Mouse (Mus musculus) Patski (cell line): ENCODE results near the gene Ifit2. TPM values are rescaled to one million over a fixed set of nuclear protein-coding genes. Genes with fewer than 3 reads are reported as not detected.

Experiments used
- ATAC-seq: fragments of 100-300 bp; one replicate; pipeline ENCODE4 v1.8.0; 2021
- CTCF ChIA-PET: fragments of 350-600 bp; sonication (Branson Sonifier 250); formaldehyde crosslinking; loops from one replicate; lab custom pipeline; 2022; ENCODE audit warnings: inconsistent platforms; lab: Charles Lee
- POLR2A ChIA-PET: fragments of 350-600 bp; sonication (Branson Sonifier 250); formaldehyde crosslinking; loops from one replicate; lab custom pipeline; 2022; ENCODE audit warnings: antibody characterized with exemption, inconsistent platforms; lab: Charles Lee
- DNase-seq: peaks from one replicate; pipeline ENCODE4 v3.0.0-alpha.2; 2011; ENCODE audit warnings: low read depth, low spot score
- H3K27me3 ChIP-seq: fragments of 371-371 bp; one replicate; pipeline ENCODE4 v1.5.1; 2021
- CTCF ChIP-seq: fragments of 100-300 bp; IDR thresholded peaks from one replicate; pipeline ENCODE4 v1.5.1; 2021
- in situ Hi-C: fragments of 300-500 bp; cut with MboI; formaldehyde crosslinking; loops from 3 replicates; pipeline ENCODE4 v1.11.1; 2018; ENCODE audit warnings: low pct_unique_long_range_greater_than_20kb, mixed read lengths
- polyA plus RNA-seq: library from polyadenylated mRNA; unstranded; gene quantifications from one replicate; pipeline ENCODE4 v1.2.3, GENCODE M21; 2021

The Ifit2 gene
- polyA plus RNA-seq, 1 experiment from 2014 or later: 26.0 TPM

DNA sequence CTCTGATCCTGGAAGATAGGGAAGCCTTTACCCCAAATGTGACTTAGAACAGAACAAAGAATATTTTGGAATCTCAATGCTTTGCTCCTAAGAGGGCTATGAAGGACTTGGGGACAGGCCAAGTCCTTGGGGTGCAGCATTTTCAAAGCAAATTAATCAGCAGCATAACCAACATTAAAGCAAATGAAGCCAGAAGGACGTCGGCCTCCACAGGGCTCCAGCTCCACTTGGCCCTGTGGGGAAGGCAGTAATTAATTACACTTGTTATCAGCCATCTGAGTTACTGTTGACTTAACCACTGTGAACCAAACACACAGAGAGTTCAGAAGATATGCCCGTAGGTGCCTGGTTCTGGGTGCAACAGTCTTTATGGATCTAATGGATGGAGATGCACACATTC, 31.7 kb upstream of the Ifit2 start:
- ChIA-PET CTCF (interaction anchor here (1.6 to 1.8 kb wide), 2 partner anchors 29 to 32 kb away, joined by 5 to 6 read pairs; partner anchors contain the start of gene Ifit2), POLR2A (interaction anchor here (0.6 kb wide), 1 partner anchor 128 kb away, joined by 3 read pairs; no protein-coding TSS in a partner anchor)
- DNase-seq (no peak), ATAC-seq (no peak)
- no peak for TF ChIP-seq CTCF
- H3K27me3 ChIP-seq: no peaks in the 10 kb centered on the region
- in situ Hi-C loops: no loop called here

DNA sequence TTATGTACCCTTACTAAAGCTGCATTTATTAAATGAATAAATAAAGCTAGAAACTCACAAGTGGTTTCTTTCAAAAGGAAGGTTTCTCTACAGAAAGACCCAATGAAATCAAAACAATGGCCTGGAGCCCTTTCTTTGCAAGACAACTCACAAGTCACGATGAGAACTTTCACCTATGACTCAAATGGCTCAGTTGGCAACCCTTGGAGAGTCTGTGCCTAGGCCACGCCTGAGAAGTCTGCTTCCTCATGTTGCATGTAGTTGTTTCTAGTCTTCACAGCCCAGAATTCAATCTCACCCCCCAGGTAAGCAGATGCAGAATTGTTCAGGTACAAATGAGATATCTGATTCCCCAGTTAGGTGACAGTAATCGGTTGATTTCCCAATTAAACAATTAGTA, 30.8 kb upstream of the Ifit2 start:
- in situ Hi-C loops: no loop called here
- ATAC-seq: no peak
- CTCF ChIA-PET: interaction anchor here (1.6 to 1.8 kb wide), 2 partner anchors 28 to 31 kb away, joined by 5 to 6 read pairs; partner anchors contain the start of gene Ifit2
- no peak for TF ChIP-seq CTCF
- DNase-seq: no peak
- POLR2A ChIA-PET: interaction anchor here (0.5 kb wide), 1 partner anchor 9 kb away, joined by 3 read pairs; no protein-coding TSS in a partner anchor
- no peaks in the 10 kb centered on the region for H3K27me3 ChIP-seq

DNA sequence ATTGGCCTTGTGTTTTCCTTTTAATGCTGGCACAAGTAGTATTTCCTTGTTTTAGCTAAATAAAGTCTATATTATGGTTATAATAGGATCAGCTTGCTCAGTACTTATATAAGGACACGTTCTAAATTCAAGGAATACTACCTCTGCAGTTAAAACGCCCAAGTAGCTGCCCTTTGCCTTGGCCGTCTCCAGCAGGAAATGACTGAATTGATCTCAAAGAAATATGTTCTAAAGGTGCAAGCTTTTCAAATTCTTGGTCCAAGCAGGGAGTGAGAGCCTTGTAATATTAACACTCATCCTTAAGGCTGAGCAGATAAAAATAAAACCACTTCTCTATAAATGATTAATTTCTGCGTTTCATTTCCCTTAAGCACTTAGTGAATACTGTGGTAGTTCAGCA, 30.4 kb upstream of the Ifit2 start:
- ChIA-PET CTCF (interaction anchor here (1.6 to 1.8 kb wide), 2 partner anchors 28 to 30 kb away, joined by 5 to 6 read pairs; partner anchors contain the start of gene Ifit2), POLR2A (interaction anchor here (0.5 kb wide), 1 partner anchor 10 kb away, joined by 3 read pairs; no protein-coding TSS in a partner anchor)
- TF ChIP-seq CTCF: no peak
- in situ Hi-C loops: no loop called here
- ATAC-seq: no peak
- H3K27me3 ChIP-seq: no peaks in the 10 kb centered on the region
- no peak for DNase-seq

DNA sequence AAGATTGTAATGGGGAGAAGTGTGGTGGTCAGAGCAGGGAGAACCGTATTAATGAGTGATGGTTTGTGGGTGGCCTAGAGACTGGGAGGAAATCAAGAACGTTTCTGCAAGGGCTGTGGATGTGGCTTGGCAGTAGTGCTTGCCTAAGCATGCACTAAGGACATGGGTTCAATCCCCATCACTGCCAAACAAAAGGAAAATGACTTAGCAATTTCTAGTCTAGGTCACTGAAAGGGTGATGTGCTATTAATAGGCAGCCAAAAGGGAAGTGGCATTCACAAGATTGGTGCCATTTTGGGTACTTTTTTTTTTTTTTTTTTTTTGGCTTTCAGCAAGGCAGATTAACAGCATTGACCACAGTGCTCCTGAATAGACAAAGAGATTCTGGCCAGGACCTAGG, 29.1 kb upstream of the Ifit2 start:
- ChIA-PET CTCF (no interaction called here), POLR2A (no interaction called here)
- no peaks in the 10 kb centered on the region for H3K27me3 ChIP-seq
- in situ Hi-C loops: no loop called here
- no peak for TF ChIP-seq CTCF
- no peak for ATAC-seq
- no peak for DNase-seq

DNA sequence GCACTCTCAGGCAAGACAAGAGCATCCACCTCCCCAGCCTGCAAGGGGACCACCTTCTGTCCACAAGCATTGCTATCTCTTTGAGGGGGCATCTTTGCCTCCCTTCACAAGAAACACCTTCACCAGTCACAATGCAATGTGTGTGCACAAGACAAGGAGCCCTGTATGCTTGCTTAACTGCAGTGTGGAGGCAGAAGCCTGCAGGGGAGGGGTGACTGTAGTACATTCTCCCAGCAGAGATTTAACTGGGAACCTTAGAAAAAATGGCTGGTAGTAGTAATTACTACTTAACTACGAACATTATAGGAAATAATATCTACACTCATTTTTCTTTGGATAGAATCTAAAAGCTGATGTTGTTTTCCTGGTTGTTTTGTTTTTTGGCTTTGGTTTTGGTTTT, 28.5 kb upstream of the Ifit2 start:
- ChIA-PET POLR2A (interaction anchor here (0.6 kb wide), 1 partner anchor 10 kb away, joined by 3 read pairs; no protein-coding TSS in a partner anchor), CTCF (no interaction called here)
- DNase-seq (no peak), ATAC-seq (no peak)
- no peaks in the 10 kb centered on the region for H3K27me3 ChIP-seq
- in situ Hi-C loops: no loop called here
- no peak for TF ChIP-seq CTCF

DNA sequence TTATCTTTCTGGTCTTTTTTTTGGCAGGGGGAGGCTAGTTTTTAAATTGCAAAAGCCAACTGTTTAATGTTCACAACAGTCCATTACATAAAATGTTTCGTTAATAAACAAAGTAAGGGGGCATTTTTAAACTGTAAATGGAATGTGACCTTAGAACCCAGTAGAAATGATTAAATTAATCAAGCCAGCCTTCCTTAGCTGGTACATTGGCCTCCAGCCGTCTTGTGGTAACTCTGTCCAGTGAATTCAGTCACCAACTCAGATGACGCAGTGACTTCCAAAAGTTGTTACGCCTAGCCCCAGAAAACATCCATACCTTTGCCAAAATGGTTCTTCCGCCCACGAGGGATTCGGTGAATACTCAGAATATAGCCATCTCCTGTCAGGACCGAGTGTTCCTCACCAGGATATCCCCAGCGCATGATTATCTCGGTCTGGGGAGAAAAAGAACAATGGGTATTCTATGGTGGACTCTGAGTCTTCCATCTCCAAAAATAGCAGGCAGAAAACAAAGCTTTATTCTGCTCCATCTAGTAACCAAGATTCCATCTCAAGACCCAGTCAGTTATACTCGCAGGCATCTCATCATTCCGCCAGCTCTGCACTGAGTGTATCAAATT, 27.3 kb upstream of the Ifit2 start:
- POLR2A ChIA-PET: no interaction called here
- ATAC-seq (no peak), DNase-seq (no peak)
- TF ChIP-seq CTCF: no peak
- no peaks in the 10 kb centered on the region for H3K27me3 ChIP-seq
- CTCF ChIA-PET: interaction anchor here (0.9 kb wide), 1 partner anchor 28 kb away, joined by 3 read pairs; the partner anchor contains the start of gene Ifit2
- in situ Hi-C loops: no loop called here

DNA sequence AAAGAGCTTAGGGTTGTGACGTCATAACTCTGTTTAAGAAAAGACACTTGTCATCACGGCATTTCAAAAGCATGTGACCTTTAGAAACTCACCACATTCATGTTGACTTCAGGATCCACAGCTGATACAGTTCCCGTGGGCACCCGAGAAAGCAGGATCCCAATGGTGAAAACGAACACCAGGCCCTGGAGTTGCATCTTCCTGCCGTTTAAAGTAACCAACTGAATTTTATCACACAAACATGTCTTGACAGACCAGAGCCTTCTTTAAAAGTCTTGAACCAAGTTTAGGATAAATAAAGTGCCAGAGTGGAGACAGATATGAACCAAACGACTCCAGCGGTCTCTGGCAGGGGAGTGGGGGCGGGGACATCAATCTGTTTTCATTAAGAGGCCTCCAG, 25.8 kb upstream of the Ifit2 start:
- TF ChIP-seq CTCF: no peak
- no peaks in the 10 kb centered on the region for H3K27me3 ChIP-seq
- in situ Hi-C loops: no loop called here
- CTCF ChIA-PET: interaction anchor here (1.2 to 1.5 kb wide), 2 partner anchors 16 to 24 kb away, joined by 3 to 5 read pairs; no protein-coding TSS in a partner anchor
- DNase-seq: no peak
- POLR2A ChIA-PET: no interaction called here
- no peak for ATAC-seq

DNA sequence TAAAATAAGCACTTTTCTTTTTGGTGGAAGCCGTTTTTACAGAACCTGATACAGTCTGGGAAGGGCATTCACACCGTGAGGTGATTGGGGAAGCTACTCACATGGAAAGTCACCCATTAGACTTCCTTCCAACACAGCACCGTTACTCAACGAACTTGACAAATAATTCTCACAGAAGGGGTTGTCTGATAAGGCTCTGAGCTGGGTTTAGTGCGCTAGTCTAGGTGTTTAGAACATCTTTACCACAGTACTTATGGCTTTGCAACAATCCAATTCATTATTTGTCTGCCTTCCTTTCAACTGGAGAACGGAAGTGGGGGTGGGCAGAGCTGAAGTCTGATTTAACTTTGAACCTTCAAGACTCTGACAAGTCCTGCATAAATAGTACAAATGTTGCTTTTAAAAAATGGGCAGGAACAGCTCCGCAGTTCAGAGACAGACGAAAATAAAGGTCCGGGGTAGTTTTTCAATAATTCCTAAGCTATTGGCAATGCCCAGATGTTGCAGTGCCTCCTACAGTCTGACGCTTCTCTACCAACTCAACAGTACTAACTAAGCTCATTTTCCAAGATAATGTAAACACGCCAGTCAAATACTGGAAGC, 24.1 kb upstream of the Ifit2 start:
- no peaks in the 10 kb centered on the region for H3K27me3 ChIP-seq
- in situ Hi-C loops: no loop called here
- ChIA-PET POLR2A (interaction anchor here (0.5 to 0.7 kb wide), 4 partner anchors 37 to 320 kb away, joined by 3 to 7 read pairs (median 4); partner anchors contain the start of genes Ifit1 and Ifit1bl2), CTCF (interaction anchor here (0.6 to 2.4 kb wide), 18 partner anchors 9 to 316 kb away, joined by 3 to 13 read pairs (median 3); partner anchors contain the start of gene Ifit2)
- DNase-seq (no peak), ATAC-seq (peak; percentile 15)
- TF ChIP-seq CTCF: no peak

DNA sequence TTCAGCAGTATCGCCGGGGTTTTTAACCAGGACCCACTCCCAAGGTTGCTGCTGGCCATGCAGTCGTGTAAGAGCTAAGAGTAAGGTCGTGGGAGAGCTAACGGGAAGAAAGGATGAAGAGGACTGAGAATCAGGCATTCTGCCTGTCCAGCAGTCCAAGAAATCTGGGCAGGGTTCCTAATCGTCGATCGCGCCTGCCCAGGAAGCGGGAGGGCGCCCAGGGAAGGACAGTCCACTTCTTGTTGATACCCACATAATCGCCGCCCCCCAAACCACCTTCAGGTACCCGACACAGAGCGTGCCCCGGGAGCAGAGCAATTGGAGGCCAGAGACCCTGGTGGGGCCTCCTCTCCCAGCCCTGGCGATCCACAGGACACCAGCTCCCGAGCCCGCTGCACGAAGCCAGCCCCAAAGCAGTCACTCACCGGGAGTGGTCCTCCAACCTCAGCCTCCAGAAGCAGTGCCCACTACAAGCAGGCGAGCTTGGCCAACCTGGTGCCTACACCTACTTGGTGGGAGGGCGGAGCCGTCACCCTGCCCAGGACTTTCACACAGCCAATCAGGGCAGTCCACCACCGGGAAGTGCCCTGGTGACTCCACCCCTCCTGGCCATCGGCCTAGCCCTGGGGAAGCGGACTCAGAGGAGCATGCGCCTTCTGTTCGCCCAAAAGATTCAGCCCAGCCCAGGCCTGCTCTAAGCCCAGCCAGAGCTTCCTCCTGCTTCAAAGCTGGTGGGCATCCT, 23.4 kb upstream of the Ifit2 start, which contains the start of gene Lipa:
TSS of gene Lipa (minus strand) at position 534 of the 742 bp plus-strand sequence.
- ChIA-PET POLR2A (interaction anchor here (0.5 to 0.7 kb wide), 4 partner anchors 36 to 321 kb away, joined by 3 to 7 read pairs (median 3); partner anchors contain the start of genes Ifit1 and Ifit1bl2), CTCF (interaction anchor here (0.6 to 2.4 kb wide), 17 partner anchors 10 to 316 kb away, joined by 3 to 13 read pairs (median 3); partner anchors contain the start of gene Ifit2)
- peak; percentile 70 for DNase-seq
- no peaks in the 10 kb centered on the region for H3K27me3 ChIP-seq
- TF ChIP-seq CTCF: no peak
- peak; percentile 100 for ATAC-seq
- in situ Hi-C loops: no loop called here
